Mouse (Mus musculus): Measurements from ENCODE around the gene Anp32a. TPM values are rescaled to one million over a fixed set of nuclear protein-coding genes. Genes with fewer than 3 reads are reported as not detected.

Anp32a gene
- total and polyA plus RNA-seq, 3 experiments: 565 to 765 (median 734) TPM

GRCm38 (mm10) chr9:62349250-62349649, 8.2 kb downstream of the Anp32a start:
- Histone ChIP-seq H3K4me3 (ENCODE audit: low read depth, low read length) (no peak overlapping the region), H3K9me3 (replicated peaks) (no peaks in the 10 kb centered on the region), H3K27me3 (ENCODE audit: insufficient read depth, low read length) (no peaks in the 10 kb centered on the region), H3K4me1 (ENCODE audit: insufficient read depth, low read depth, low read length) (peaks cover 86% of the 10 kb centered on the region), H3K36me3 (replicated peaks) (peaks cover 81% of the 10 kb centered on the region)
- TF ChIP-seq POLR2AphosphoS5 (IDR thresholded peaks at IDR 0.05; ENCODE audit: insufficient replicate concordance, low read depth, low read length) (no peak), TAL1 (conservative IDR thresholded peaks at IDR 0.05; ENCODE audit: low read depth, low read length) (no peak), GATA1 (IDR thresholded peaks at IDR 0.05; ENCODE audit: borderline replicate concordance, low read length) (no peak), GATA2 (IDR thresholded peaks at IDR 0.05; ENCODE audit: borderline replicate concordance, low read depth, low read length) (no peak), CTCF (IDR thresholded peaks at IDR 0.05; ENCODE audit: low read depth, low read length) (no peak)
- no peak for DNase-seq (ENCODE audit: low spot score)
- ATAC-seq (ENCODE audit: extremely low read depth, insufficient number of reproducible peaks, low FRiP score, poor library complexity, severe bottlenecking): no peak

- TF ChIP-seq GATA1 (IDR thresholded peaks at IDR 0.05; ENCODE audit: borderline replicate concordance, low read length): no peak
- no peak for TF ChIP-seq POLR2AphosphoS5 (IDR thresholded peaks at IDR 0.05; ENCODE audit: insufficient replicate concordance, low read depth, low read length)
- TF ChIP-seq CTCF (IDR thresholded peaks at IDR 0.05; ENCODE audit: low read depth, low read length): no peak
- TF ChIP-seq TAL1 (conservative IDR thresholded peaks at IDR 0.05; ENCODE audit: low read depth, low read length): no peak
- TF ChIP-seq GATA2 (IDR thresholded peaks at IDR 0.05; ENCODE audit: borderline replicate concordance, low read depth, low read length): no peak
Observed at GRCm38 (mm10) chr9:62350721-62351120, 9.6 kb downstream of the Anp32a start.

GRCm38 (mm10) chr9:62351200-62351599, 10.1 kb downstream of the Anp32a start:
- no peaks in the 10 kb centered on the region for H3K9me3 ChIP-seq (replicated peaks)

More at GRCm38 (mm10) chr9:62350721-62351120, 9.6 kb downstream of the Anp32a start:
- Histone ChIP-seq H3K36me3 (replicated peaks) (peaks cover 85% of the 10 kb centered on the region), H3K4me3 (ENCODE audit: low read depth, low read length) (no peak overlapping the region), H3K9me3 (replicated peaks) (no peaks in the 10 kb centered on the region), H3K4me1 (ENCODE audit: insufficient read depth, low read depth, low read length) (peaks cover 91% of the 10 kb centered on the region), H3K27me3 (ENCODE audit: insufficient read depth, low read length) (no peaks in the 10 kb centered on the region)
- DNase-seq (ENCODE audit: low spot score): no peak
- no peak for ATAC-seq (ENCODE audit: extremely low read depth, insufficient number of reproducible peaks, low FRiP score, poor library complexity, severe bottlenecking)

GRCm38 (mm10) chr9:62353784-62354183, 12.7 kb downstream of the Anp32a start:
- DNase-seq (ENCODE audit: low spot score) (peak; percentile 54), ATAC-seq (ENCODE audit: extremely low read depth, insufficient number of reproducible peaks, low FRiP score, poor library complexity, severe bottlenecking) (peak; percentile 87)
- no peaks in the 10 kb centered on the region for H3K27me3 ChIP-seq (ENCODE audit: insufficient read depth, low read length)
- peaks cover 89% of the 10 kb centered on the region for H3K36me3 ChIP-seq (replicated peaks)
- H3K9me3 ChIP-seq (replicated peaks): no peaks in the 10 kb centered on the region
- H3K4me1 ChIP-seq (ENCODE audit: insufficient read depth, low read depth, low read length): peaks cover 89% of the 10 kb centered on the region
- TF ChIP-seq TAL1 (conservative IDR thresholded peaks at IDR 0.05; ENCODE audit: low read depth, low read length): peak; percentile 71
- TF ChIP-seq POLR2AphosphoS5 (IDR thresholded peaks at IDR 0.05; ENCODE audit: insufficient replicate concordance, low read depth, low read length): no peak
- H3K4me3 ChIP-seq (ENCODE audit: low read depth, low read length): no peak overlapping the region; the same call in 1 of the 2 replicates

More at GRCm38 (mm10) chr9:62351200-62351599, 10.1 kb downstream of the Anp32a start:
- H3K27me3 ChIP-seq (ENCODE audit: insufficient read depth, low read length): no peaks in the 10 kb centered on the region
- H3K4me1 ChIP-seq (ENCODE audit: insufficient read depth, low read depth, low read length): peaks cover 91% of the 10 kb centered on the region
- ATAC-seq (ENCODE audit: extremely low read depth, insufficient number of reproducible peaks, low FRiP score, poor library complexity, severe bottlenecking): no peak
- TF ChIP-seq TAL1 (conservative IDR thresholded peaks at IDR 0.05; ENCODE audit: low read depth, low read length): no peak
- no peak for TF ChIP-seq CTCF (IDR thresholded peaks at IDR 0.05; ENCODE audit: low read depth, low read length)
- no peak for TF ChIP-seq GATA2 (IDR thresholded peaks at IDR 0.05; ENCODE audit: borderline replicate concordance, low read depth, low read length)
- no peak for TF ChIP-seq POLR2AphosphoS5 (IDR thresholded peaks at IDR 0.05; ENCODE audit: insufficient replicate concordance, low read depth, low read length)
- TF ChIP-seq GATA1 (IDR thresholded peaks at IDR 0.05; ENCODE audit: borderline replicate concordance, low read length): no peak
- H3K4me3 ChIP-seq (ENCODE audit: low read depth, low read length): no peak overlapping the region
- peaks cover 86% of the 10 kb centered on the region for H3K36me3 ChIP-seq (replicated peaks)
- no peak for DNase-seq (ENCODE audit: low spot score)

- ATAC-seq (ENCODE audit: extremely low read depth, insufficient number of reproducible peaks, low FRiP score, poor library complexity, severe bottlenecking): no peak
- Histone ChIP-seq H3K36me3 (replicated peaks) (peaks cover 89% of the 10 kb centered on the region), H3K27me3 (ENCODE audit: insufficient read depth, low read length) (no peaks in the 10 kb centered on the region), H3K9me3 (replicated peaks) (no peaks in the 10 kb centered on the region), H3K4me1 (ENCODE audit: insufficient read depth, low read depth, low read length) (peaks cover 89% of the 10 kb centered on the region), H3K4me3 (ENCODE audit: low read depth, low read length) (peak overlapping the region; percentile 17; the same call in 1 of the 2 replicates)
- TF ChIP-seq GATA1 (IDR thresholded peaks at IDR 0.05; ENCODE audit: borderline replicate concordance, low read length) (no peak), GATA2 (IDR thresholded peaks at IDR 0.05; ENCODE audit: borderline replicate concordance, low read depth, low read length) (no peak), TAL1 (conservative IDR thresholded peaks at IDR 0.05; ENCODE audit: low read depth, low read length) (no peak), CTCF (IDR thresholded peaks at IDR 0.05; ENCODE audit: low read depth, low read length) (no peak), POLR2AphosphoS5 (IDR thresholded peaks at IDR 0.05; ENCODE audit: insufficient replicate concordance, low read depth, low read length) (no peak)
- DNase-seq (ENCODE audit: low spot score): no peak
Observed at GRCm38 (mm10) chr9:62354838-62355719, 14.0 kb downstream of the Anp32a start.

GRCm38 (mm10) chr9:62355763-62356162, 14.7 kb downstream of the Anp32a start:
- Histone ChIP-seq H3K36me3 (replicated peaks) (peaks cover 88% of the 10 kb centered on the region), H3K9me3 (replicated peaks) (no peaks in the 10 kb centered on the region), H3K27me3 (ENCODE audit: insufficient read depth, low read length) (no peaks in the 10 kb centered on the region), H3K4me3 (ENCODE audit: low read depth, low read length) (no peak overlapping the region), H3K4me1 (ENCODE audit: insufficient read depth, low read depth, low read length) (peaks cover 88% of the 10 kb centered on the region)
- DNase-seq (ENCODE audit: low spot score): no peak
- no peak for ATAC-seq (ENCODE audit: extremely low read depth, insufficient number of reproducible peaks, low FRiP score, poor library complexity, severe bottlenecking)
- TF ChIP-seq TAL1 (conservative IDR thresholded peaks at IDR 0.05; ENCODE audit: low read depth, low read length) (no peak), CTCF (IDR thresholded peaks at IDR 0.05; ENCODE audit: low read depth, low read length) (no peak), GATA1 (IDR thresholded peaks at IDR 0.05; ENCODE audit: borderline replicate concordance, low read length) (no peak), POLR2AphosphoS5 (IDR thresholded peaks at IDR 0.05; ENCODE audit: insufficient replicate concordance, low read depth, low read length) (no peak), GATA2 (IDR thresholded peaks at IDR 0.05; ENCODE audit: borderline replicate concordance, low read depth, low read length) (no peak)
